Comparison of ENCODE assay signal across 9 mouse cellular contexts in the genomic region with DNA sequence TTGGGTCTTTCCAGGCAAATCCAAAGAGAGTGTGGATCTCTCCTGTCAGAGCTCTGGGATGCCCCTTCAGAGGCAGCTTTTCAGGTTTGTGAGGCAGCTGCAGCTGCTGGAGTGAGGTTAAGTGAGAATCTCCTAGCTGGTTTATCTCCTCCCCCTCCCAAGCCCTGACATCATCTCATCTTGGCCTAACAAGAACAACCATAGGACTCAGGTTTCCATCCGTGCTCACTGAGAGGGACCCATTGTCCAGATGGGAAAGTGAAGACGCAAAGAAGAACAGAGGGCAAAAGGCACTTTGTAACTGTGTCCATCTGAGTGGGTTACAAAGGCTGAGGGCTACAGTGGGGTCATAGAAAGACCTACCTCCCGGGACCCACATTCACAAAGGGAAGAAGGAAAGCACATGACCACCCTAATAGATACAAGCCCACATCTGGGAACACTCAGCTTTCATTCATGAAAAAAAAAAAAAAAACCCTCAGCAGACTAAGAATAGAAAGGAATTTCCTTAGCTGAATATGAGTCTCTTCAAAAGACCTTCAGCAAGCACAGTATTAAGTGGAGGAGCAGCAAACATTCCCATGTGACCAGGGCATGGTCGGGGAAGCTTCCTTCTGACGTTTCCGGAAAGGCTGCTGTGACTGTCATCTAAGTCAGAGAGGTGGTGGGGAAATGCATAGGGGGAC. TPM values are rescaled to one million over a fixed set of nuclear protein-coding genes. Genes with fewer than 3 reads are reported as not detected.
DNase-seq lines count a peak whose midpoint lies in the region; ATAC-seq and TF ChIP-seq lines count a peak whose summit lies in the region.
"Had no signal": no experiment of that assay in that cellular context is flagged by ENCODE, and none has a peak within 500 bp of the region (broad histone marks: within the 10 kb centered on the region; RNA-seq: fewer than 3 reads in every experiment).

No protein-coding gene starts in this region.

- DNase-seq in forebrain, embryonic 14.5 days (ENCODE audit: low spot score): peak; percentile 4
- peak; percentile 18 for DNase-seq in embryo, embryonic 9.5 days (ENCODE audit: extremely low spot score)
- DNase-seq in liver, postnatal 0 days: no peak
- DNase-seq in adipocyte (ENCODE audit: low spot score): no peak

- H3K36me3 ChIP-seq in forebrain, embryonic 14.5 days (ENCODE audit: control insufficient read depth, insufficient read depth, low read length): no peaks in the 10 kb centered on the region
- no peaks in the 10 kb centered on the region for H3K36me3 ChIP-seq in forebrain, embryonic 13.5 days (ENCODE audit: poor library complexity, severe bottlenecking)
- H3K36me3 ChIP-seq in intestine, postnatal 0 days (ENCODE audit: control insufficient read depth, insufficient read depth): no peaks in the 10 kb centered on the region
- no peaks in the 10 kb centered on the region for H3K36me3 ChIP-seq in liver, postnatal 0 days (replicated peaks; ENCODE audit: insufficient read depth, low read length)
- no peaks in the 10 kb centered on the region for H3K36me3 ChIP-seq in midbrain, embryonic 13.5 days

- H3K4me1 ChIP-seq in forebrain, embryonic 14.5 days (ENCODE audit: control insufficient read depth, insufficient read depth, low read length): no peaks in the 10 kb centered on the region
- no peaks in the 10 kb centered on the region for H3K4me1 ChIP-seq in forebrain, embryonic 13.5 days
- 0 out of 2 replicates have a peak, but pooled peaks cover 6% of the 10 kb centered on the region for H3K4me1 ChIP-seq in intestine, postnatal 0 days (replicated peaks; ENCODE audit: control insufficient read depth, insufficient read depth, low read length)
- peaks cover 3% of the 10 kb centered on the region; the same call in 1 of the 2 replicates for H3K4me1 ChIP-seq in liver, postnatal 0 days (ENCODE audit: insufficient read depth)
- H3K4me1 ChIP-seq in midbrain, embryonic 13.5 days (replicated peaks): no peaks in the 10 kb centered on the region

- H3K9ac ChIP-seq in forebrain, embryonic 14.5 days (ENCODE audit: low read length): no peak overlapping the region
- H3K9ac ChIP-seq in forebrain, embryonic 13.5 days: no peak overlapping the region
- no peak overlapping the region for H3K9ac ChIP-seq in intestine, postnatal 0 days (ENCODE audit: low read depth, low read length)
- H3K9ac ChIP-seq in liver, postnatal 0 days (replicated peaks): no peak overlapping the region
- no peak overlapping the region for H3K9ac ChIP-seq in midbrain, embryonic 13.5 days (replicated peaks)

- TF ChIP-seq CTCF in intestine, postnatal 0 days (IDR thresholded peaks at IDR 0.05; ENCODE audit: low read depth): no peak
- TF ChIP-seq CTCF in liver, postnatal 0 days (IDR thresholded peaks at IDR 0.05; ENCODE audit: low read depth): no peak

- no peak overlapping the region for H3K4me3 ChIP-seq in forebrain, embryonic 14.5 days (ENCODE audit: low read depth, low read length)
- no peak overlapping the region for H3K4me3 ChIP-seq in forebrain, embryonic 13.5 days
- no peak overlapping the region for H3K4me3 ChIP-seq in intestine, postnatal 0 days (ENCODE audit: low read depth, low read length)
- H3K4me3 ChIP-seq in liver, postnatal 0 days (ENCODE audit: low read depth, low read length): no peak overlapping the region
- H3K4me3 ChIP-seq in midbrain, embryonic 13.5 days (replicated peaks): no peak overlapping the region

- no peak for TF ChIP-seq EP300 in liver, postnatal 0 days (IDR thresholded peaks at IDR 0.05; ENCODE audit: low read depth)

- H3K9me3 ChIP-seq in forebrain, embryonic 14.5 days (replicated peaks; ENCODE audit: control insufficient read depth, low read length): no peaks in the 10 kb centered on the region
- no peaks in the 10 kb centered on the region for H3K9me3 ChIP-seq in forebrain, embryonic 13.5 days (replicated peaks)
- no peaks in the 10 kb centered on the region for H3K9me3 ChIP-seq in intestine, postnatal 0 days (ENCODE audit: control insufficient read depth)
- H3K9me3 ChIP-seq in liver, postnatal 0 days (ENCODE audit: low read length): peaks cover 2% of the 10 kb centered on the region; the same call in 1 of the 2 replicates
- no peaks in the 10 kb centered on the region for H3K9me3 ChIP-seq in midbrain, embryonic 13.5 days

- H3K27me3 ChIP-seq in forebrain, embryonic 14.5 days (replicated peaks; ENCODE audit: control insufficient read depth, insufficient read depth, low read length): no peaks in the 10 kb centered on the region
- H3K27me3 ChIP-seq in forebrain, embryonic 13.5 days: no peaks in the 10 kb centered on the region
- H3K27me3 ChIP-seq in intestine, postnatal 0 days (replicated peaks; ENCODE audit: control insufficient read depth, insufficient read depth, low read length): no peaks in the 10 kb centered on the region
- no peaks in the 10 kb centered on the region for H3K27me3 ChIP-seq in liver, postnatal 0 days (ENCODE audit: insufficient read depth, low read length)
- no peaks in the 10 kb centered on the region for H3K27me3 ChIP-seq in midbrain, embryonic 13.5 days

- H3K27ac ChIP-seq in forebrain, embryonic 14.5 days (ENCODE audit: low read depth, low read length): no peak overlapping the region
- H3K27ac ChIP-seq in forebrain, embryonic 13.5 days: no peak overlapping the region
- no peak overlapping the region for H3K27ac ChIP-seq in intestine, postnatal 0 days (ENCODE audit: low read depth, low read length)
- no peak overlapping the region for H3K27ac ChIP-seq in liver, postnatal 0 days (ENCODE audit: low read depth)
- H3K27ac ChIP-seq in midbrain, embryonic 13.5 days: no peak overlapping the region

- 73% methylated on average over 6 of the region's 6 CpGs for WGBS in forebrain, embryonic 14.5 days
- 68% methylated on average over 6 of the region's 6 CpGs for WGBS in forebrain, embryonic 13.5 days
- WGBS in intestine, postnatal 0 days: 51% methylated on average over 6 of the region's 6 CpGs
- 48% methylated on average over 6 of the region's 6 CpGs for WGBS in liver, postnatal 0 days (ENCODE audit: insufficient replicate concordance)
- WGBS in midbrain, embryonic 13.5 days: 67% methylated on average over 6 of the region's 6 CpGs

- no peak overlapping the region for H3K4me2 ChIP-seq in forebrain, embryonic 14.5 days (ENCODE audit: low read length)
- no peak overlapping the region for H3K4me2 ChIP-seq in forebrain, embryonic 13.5 days
- no peak overlapping the region for H3K4me2 ChIP-seq in intestine, postnatal 0 days (replicated peaks; ENCODE audit: low read depth)
- no peak overlapping the region for H3K4me2 ChIP-seq in liver, postnatal 0 days (ENCODE audit: low read depth, low read length)
- no peak overlapping the region for H3K4me2 ChIP-seq in midbrain, embryonic 13.5 days (replicated peaks)

- ATAC-seq in forebrain, embryonic 14.5 days: no peak
- ATAC-seq in forebrain, embryonic 13.5 days: no peak
- ATAC-seq in intestine, postnatal 0 days: peak; percentile 43
- peak; percentile 57 for ATAC-seq in liver, postnatal 0 days
- no peak for ATAC-seq in frontal cortex, adult (ENCODE audit: low TSS enrichment)
- no peak for ATAC-seq in midbrain, embryonic 13.5 days
- ATAC-seq: forebrain, embryonic 16.5 days had no signal

RNA-seq across cellular contexts. Expression of a gene that starts 44.9 kb away (rescaled TPM):
- polyA plus RNA-seq in forebrain, embryonic 14.5 days (2014; fragmentation: Nextera tagmentation; extraction: Ambion mirVana): 19.3 and 23.2 TPM in 2 replicates
- polyA plus RNA-seq in forebrain, embryonic 13.5 days (2015; fragmentation: Nextera tagmentation; extraction: Ambion mirVana): 30.8 and 33.8 TPM in 2 replicates
- 8.4 and 12.1 TPM in 2 replicates for polyA plus RNA-seq in intestine, postnatal 0 days (2015; fragmentation: Nextera tagmentation; extraction: Ambion mirVana)
- polyA plus RNA-seq in liver, postnatal 0 days (2015; fragmentation: Nextera tagmentation; extraction: Ambion mirVana): 6.9 and 7.7 TPM in 2 replicates
- polyA plus RNA-seq in midbrain, embryonic 13.5 days (2015; fragmentation: Nextera tagmentation; extraction: Ambion mirVana): 17.4 and 19.7 TPM in 2 replicates

RNA-seq across cellular contexts. Expression of a gene that starts 45.0 kb away (rescaled TPM):
- polyA plus RNA-seq in forebrain, embryonic 14.5 days (2014; fragmentation: Nextera tagmentation; extraction: Ambion mirVana): 75.6 and 86.5 TPM in 2 replicates
- 87.9 and 89.7 TPM in 2 replicates for polyA plus RNA-seq in forebrain, embryonic 13.5 days (2015; fragmentation: Nextera tagmentation; extraction: Ambion mirVana)
- polyA plus RNA-seq in intestine, postnatal 0 days (2015; fragmentation: Nextera tagmentation; extraction: Ambion mirVana): 23.2 and 24.0 TPM in 2 replicates
- 10.3 and 10.6 TPM in 2 replicates for polyA plus RNA-seq in liver, postnatal 0 days (2015; fragmentation: Nextera tagmentation; extraction: Ambion mirVana)
- polyA plus RNA-seq in midbrain, embryonic 13.5 days (2015; fragmentation: Nextera tagmentation; extraction: Ambion mirVana): 96.4 and 101 TPM in 2 replicates

RNA-seq across cellular contexts. Expression of a gene that starts 45.2 kb away (rescaled TPM):
- 6.2 and 8.5 TPM in 2 replicates for polyA plus RNA-seq in forebrain, embryonic 14.5 days (2014; fragmentation: Nextera tagmentation; extraction: Ambion mirVana)
- polyA plus RNA-seq in forebrain, embryonic 13.5 days (2015; fragmentation: Nextera tagmentation; extraction: Ambion mirVana): 3.4 and 4.8 TPM in 2 replicates
- 4.1 and 4.6 TPM in 2 replicates for polyA plus RNA-seq in intestine, postnatal 0 days (2015; fragmentation: Nextera tagmentation; extraction: Ambion mirVana)
- polyA plus RNA-seq in liver, postnatal 0 days (2015; fragmentation: Nextera tagmentation; extraction: Ambion mirVana): 0.13 and 0.15 TPM in 2 replicates
- polyA plus RNA-seq in midbrain, embryonic 13.5 days (2015; fragmentation: Nextera tagmentation; extraction: Ambion mirVana): 7.2 and 7.6 TPM in 2 replicates

Comparison
In these comparisons a context has a peak if more than half of its experiments do, and no peak if none do; other contexts are left out.
1. ATAC-seq: peak in intestine, postnatal 0 days (single experiment) and liver, postnatal 0 days (single experiment); none in forebrain, embryonic 14.5 days (single experiment), forebrain, embryonic 13.5 days (single experiment), frontal cortex, adult (single experiment) and midbrain, embryonic 13.5 days (single experiment).
2. DNase-seq: peak in forebrain, embryonic 14.5 days (single experiment) and embryo, embryonic 9.5 days (single experiment); none in liver, postnatal 0 days (single experiment) and adipocyte (single experiment).